Mouse (Mus musculus) stomach, embryonic 14.5 days (tissue): Measurements from ENCODE around the gene Bach2. TPM values are rescaled to one million over a fixed set of nuclear protein-coding genes. Genes with fewer than 3 reads are reported as not detected.

Experiments used
- ATAC-seq: fragments of 200-750 bp; cut with Nextera tagmentation; 2 replicates; pipeline ENCODE4 v1.8.0; 2017; ENCODE audit warnings: low read depth, moderate TSS enrichment; ENCODE audit not compliant: insufficient number of reproducible peaks, insufficient read depth, low FRiP score
- H3K27ac ChIP-seq: fragments of 300-500 bp; sonication (generic); 2 replicates; pipeline ENCODE4 v1.5.1; 2014; ENCODE audit warnings: mild to moderate bottlenecking, low read length, moderate library complexity, mixed read lengths
- H3K27me3 ChIP-seq: fragments of 300-500 bp; sonication (generic); 2 replicates; pipeline ENCODE4 v1.6.1; 2014; ENCODE audit warnings: low read length, control low read depth, mixed read lengths; ENCODE audit not compliant: control insufficient read depth, insufficient read depth
- H3K36me3 ChIP-seq: fragments of 300-500 bp; sonication (generic); 2 replicates; pipeline ENCODE4 v1.6.1; 2014; ENCODE audit warnings: mild to moderate bottlenecking, control low read depth, low read length, moderate library complexity, mixed read lengths; ENCODE audit not compliant: control insufficient read depth, insufficient read depth
- H3K4me1 ChIP-seq: fragments of 300-500 bp; sonication (generic); 2 replicates; pipeline ENCODE4 v1.6.1; 2014; ENCODE audit warnings: low read length, control low read depth, mixed read lengths; ENCODE audit not compliant: control insufficient read depth, insufficient read depth
- H3K4me2 ChIP-seq: fragments of 300-500 bp; sonication (generic); replicated peaks from 2 replicates; pipeline ENCODE4 v1.6.1; 2014; ENCODE audit warnings: low read depth, low read length, control low read depth
- H3K4me3 ChIP-seq: fragments of 300-500 bp; sonication (generic); 2 replicates; pipeline ENCODE4 v1.5.1; 2014; ENCODE audit warnings: low read depth, low read length, control low read depth
- H3K9ac ChIP-seq: fragments of 300-500 bp; sonication (generic); replicated peaks from 2 replicates; pipeline ENCODE4 v1.6.1; 2014; ENCODE audit warnings: low read depth, mild to moderate bottlenecking, control low read depth, low read length, moderate library complexity, mixed read lengths
- H3K9me3 ChIP-seq: fragments of 300-500 bp; sonication (generic); 2 replicates; pipeline ENCODE4 v1.6.1; 2016; ENCODE audit warnings: low read depth, low read length, control low read depth; ENCODE audit not compliant: control insufficient read depth
- WGBS: fragments of 180-500 bp; shearing (Covaris S2); extraction: QIAGEN DNeasy Blood & Tissue Kit; methylation state at CpG from one replicate; pipeline ENCODE4 v1.1.7; 2014; 5-methylcytosine and 5-hydroxymethylcytosine counted together
- polyA plus RNA-seq: library from polyadenylated mRNA; unstranded; fragments of >200 nt; fragmentation: Nextera tagmentation; extraction: Ambion mirVana; gene quantifications from 2 replicates; pipeline ENCODE4 v1.2.1, GENCODE M21; 2014

Gene Bach2
- polyA plus RNA-seq, 1 experiment from 2014 or later: 8.4 TPM

GRCm38 (mm10) chr4:32249748-32250332 is 11.2 kb downstream of the Bach2 start:
- H3K9ac ChIP-seq: no peak overlapping the region

GRCm38 (mm10) chr4:32250333-32251004 is 11.9 kb downstream of the Bach2 start:
- Histone ChIP-seq H3K4me1 (peaks cover 22% of the 10 kb centered on the region; the same call in 1 of the 2 replicates), H3K27me3 (no peaks in the 10 kb centered on the region), H3K36me3 (no peaks in the 10 kb centered on the region), H3K9ac (no peak overlapping the region), H3K4me2 (peak overlapping the region; percentile 39), H3K4me3 (peak overlapping the region; percentile 0; the same call in 1 of the 2 replicates), H3K27ac (peak overlapping the region; percentile 64), H3K9me3 (no peaks in the 10 kb centered on the region)
- 10% methylated on average over 16 of the region's 16 CpGs for WGBS
- ATAC-seq: no peak

More at GRCm38 (mm10) chr4:32249748-32250332, 11.2 kb downstream of the Bach2 start:
- H3K36me3 ChIP-seq: no peaks in the 10 kb centered on the region
- WGBS: 63% methylated on average over 15 of the region's 15 CpGs
- H3K4me1 ChIP-seq: peaks cover 22% of the 10 kb centered on the region; the same call in 1 of the 2 replicates
- no peak overlapping the region for H3K4me3 ChIP-seq
- no peaks in the 10 kb centered on the region for H3K9me3 ChIP-seq
- no peaks in the 10 kb centered on the region for H3K27me3 ChIP-seq
- ATAC-seq: no peak
- H3K4me2 ChIP-seq: peak overlapping the region; percentile 39
- peak overlapping the region; percentile 64 for H3K27ac ChIP-seq

- WGBS: 10% methylated on average over 8 of the region's 8 CpGs
- H3K4me3 ChIP-seq: peak overlapping the region; percentile 0; the same call in 1 of the 2 replicates
These were observed 12.4 kb downstream of the Bach2 start for GRCm38 (mm10) chr4:32251005-32251365.

GRCm38 (mm10) chr4:32251946-32252672 is 13.5 kb downstream of the Bach2 start:
- no peak overlapping the region for H3K27ac ChIP-seq
- no peaks in the 10 kb centered on the region for H3K9me3 ChIP-seq
- no peak overlapping the region for H3K9ac ChIP-seq
- 78% methylated on average over 15 of the region's 15 CpGs for WGBS
- H3K36me3 ChIP-seq: no peaks in the 10 kb centered on the region
- no peak overlapping the region for H3K4me2 ChIP-seq
- H3K4me3 ChIP-seq: no peak overlapping the region
- H3K27me3 ChIP-seq: no peaks in the 10 kb centered on the region
- ATAC-seq: no peak
- peaks cover 18% of the 10 kb centered on the region; the same call in 1 of the 2 replicates for H3K4me1 ChIP-seq

More at GRCm38 (mm10) chr4:32251005-32251365, 12.4 kb downstream of the Bach2 start:
- no peaks in the 10 kb centered on the region for H3K36me3 ChIP-seq
- H3K27ac ChIP-seq: peak overlapping the region; percentile 64
- no peaks in the 10 kb centered on the region for H3K9me3 ChIP-seq
- no peaks in the 10 kb centered on the region for H3K27me3 ChIP-seq
- peaks cover 22% of the 10 kb centered on the region; the same call in 1 of the 2 replicates for H3K4me1 ChIP-seq
- peak; percentile 59; the same call in 1 of the 2 replicates for ATAC-seq
- H3K9ac ChIP-seq: no peak overlapping the region
- H3K4me2 ChIP-seq: peak overlapping the region; percentile 39

GRCm38 (mm10) chr4:32257686-32258085 is 19.1 kb downstream of the Bach2 start:
- Histone ChIP-seq H3K9ac (no peak overlapping the region), H3K4me3 (no peak overlapping the region), H3K9me3 (no peaks in the 10 kb centered on the region), H3K4me1 (no peaks in the 10 kb centered on the region), H3K36me3 (no peaks in the 10 kb centered on the region), H3K27ac (no peak overlapping the region), H3K27me3 (no peaks in the 10 kb centered on the region), H3K4me2 (no peak overlapping the region)
- no peak for ATAC-seq
- 83% methylated on average over 12 of the region's 12 CpGs for WGBS

- WGBS: 84% methylated on average over 13 of the region's 13 CpGs
- Histone ChIP-seq H3K36me3 (no peaks in the 10 kb centered on the region), H3K27ac (no peak overlapping the region), H3K4me1 (no peaks in the 10 kb centered on the region), H3K9me3 (no peaks in the 10 kb centered on the region), H3K4me2 (no peak overlapping the region), H3K9ac (no peak overlapping the region), H3K27me3 (no peaks in the 10 kb centered on the region), H3K4me3 (no peak overlapping the region)
- ATAC-seq: no peak
These were observed 19.5 kb downstream of the Bach2 start for GRCm38 (mm10) chr4:32258093-32258492.

GRCm38 (mm10) chr4:32258596-32258995 is 20.0 kb downstream of the Bach2 start:
- no peak for ATAC-seq
- Histone ChIP-seq H3K4me2 (no peak overlapping the region), H3K27ac (no peak overlapping the region), H3K4me1 (no peaks in the 10 kb centered on the region), H3K9ac (no peak overlapping the region), H3K9me3 (no peaks in the 10 kb centered on the region), H3K4me3 (no peak overlapping the region), H3K27me3 (no peaks in the 10 kb centered on the region), H3K36me3 (no peaks in the 10 kb centered on the region)
- 90% methylated on average over 7 of the region's 7 CpGs for WGBS

GRCm38 (mm10) chr4:32260909-32261308 is 22.3 kb downstream of the Bach2 start:
- Histone ChIP-seq H3K4me3 (no peak overlapping the region), H3K36me3 (no peaks in the 10 kb centered on the region), H3K27me3 (no peaks in the 10 kb centered on the region), H3K4me2 (no peak overlapping the region), H3K9ac (no peak overlapping the region), H3K9me3 (no peaks in the 10 kb centered on the region), H3K4me1 (no peaks in the 10 kb centered on the region), H3K27ac (no peak overlapping the region)
- WGBS: 84% methylated on average over 4 of the region's 4 CpGs
- ATAC-seq: no peak
